Mouse (Mus musculus) spleen, adult 2 months (tissue): ENCODE measurements at regions not wholly inside any gene's neighbourhood (a gene's known extent, or its start where the extent isn't known, plus 50 kb on each side); places are given as distances from the start of the nearest gene placed in this dataset.
A peak's percentile ranks its signal among the peaks of the same experiment; 100 is the strongest.

ENCODE experiments used
- DNase-seq, 2 experiments: peaks; one replicate each; pipeline versions ENCODE4 v3.0.0 to v3.0.0-alpha.2; 2012 to 2021; ENCODE audit warnings: low spot score in 2 of 2, low read depth in 1 of 2
- H3K27ac ChIP-seq: fragments of 200-500 bp; 2 replicates; pipeline ENCODE4 v1.5.1; 2012; ENCODE audit warnings: low read length, inconsistent platforms; ENCODE audit not compliant: insufficient read depth
- H3K27me3 ChIP-seq: fragments of 200-500 bp; 2 replicates; pipeline ENCODE4 v1.6.1; 2012; ENCODE audit warnings: mild to moderate bottlenecking, moderate library complexity, low read length, inconsistent platforms; ENCODE audit not compliant: control insufficient read depth, insufficient read depth
- H3K36me3 ChIP-seq: fragments of 200-500 bp; 2 replicates; pipeline ENCODE4 v1.6.1; 2012; ENCODE audit warnings: mild to moderate bottlenecking, low read length, inconsistent platforms; ENCODE audit not compliant: control insufficient read depth, insufficient read depth
- H3K4me1 ChIP-seq: fragments of 200-500 bp; 2 replicates; pipeline ENCODE4 v1.6.1; 2011; ENCODE audit warnings: inconsistent platforms; ENCODE audit not compliant: control insufficient read depth, insufficient read depth, insufficient read length
- H3K4me3 ChIP-seq: fragments of 200-500 bp; 2 replicates; pipeline ENCODE4 v1.5.1; 2011; ENCODE audit warnings: mild to moderate bottlenecking, inconsistent platforms; ENCODE audit not compliant: insufficient read depth, insufficient read length; ENCODE audit errors: extremely low read depth
- CTCF ChIP-seq: fragments of 200-500 bp; IDR thresholded peaks from 2 replicates; pipeline ENCODE4 v1.5.1; 2011; ENCODE audit warnings: mild to moderate bottlenecking, inconsistent platforms; ENCODE audit not compliant: insufficient read depth, insufficient read length, insufficient replicate concordance; ENCODE audit errors: extremely low read depth
- POLR2A ChIP-seq: fragments of 200-500 bp; IDR thresholded peaks from 2 replicates; pipeline ENCODE4 v1.6.1; 2011; ENCODE audit warnings: low read depth, low read length, inconsistent platforms
- WGBS: fragments of 180-500 bp; shearing (Covaris S2); methylation state at CpG from one replicate; pipeline ENCODE4 v1.1.7; 2018; 5-methylcytosine and 5-hydroxymethylcytosine counted together

GRCm38 (mm10) chr3:149357903-149358569, 367.7 kb upstream of the Adgrl2 start:
- Histone ChIP-seq H3K4me1 (no peaks in the 10 kb centered on the region), H3K36me3 (no peaks in the 10 kb centered on the region), H3K4me3 (no peak overlapping the region), H3K27me3 (no peaks in the 10 kb centered on the region), H3K27ac (no peak overlapping the region)
- TF ChIP-seq CTCF (no peak), POLR2A (no peak)
- WGBS, result 85% methylated on average over 14 of the region's 14 CpGs
- DNase-seq, result no peak

- Histone ChIP-seq H3K36me3 (no peaks in the 10 kb centered on the region), H3K27ac (no peak overlapping the region), H3K4me1 (no peaks in the 10 kb centered on the region), H3K27me3 (no peaks in the 10 kb centered on the region), H3K4me3 (no peak overlapping the region)
- no peak for TF ChIP-seq CTCF
- DNase-seq, result no peak
- WGBS, result 77% methylated on average over 2 of the region's 2 CpGs
Observed at GRCm38 (mm10) chr3:149357121-149357520, 366.8 kb upstream of the Adgrl2 start.

- no peaks in the 10 kb centered on the region for H3K4me1 ChIP-seq
- no peak overlapping the region for H3K4me3 ChIP-seq
- TF ChIP-seq CTCF (no peak), POLR2A (no peak)
- H3K36me3 ChIP-seq, result no peaks in the 10 kb centered on the region
- no peak overlapping the region for H3K27ac ChIP-seq
- no peaks in the 10 kb centered on the region for H3K27me3 ChIP-seq
- DNase-seq, result no peak
- 94% methylated on average over 11 of the region's 11 CpGs for WGBS
Observed at GRCm38 (mm10) chr3:149355362-149355761, 365.0 kb upstream of the Adgrl2 start.

GRCm38 (mm10) chr3:149353958-149354357, 363.6 kb upstream of the Adgrl2 start:
- DNase-seq, result no peak
- Histone ChIP-seq H3K27me3 (no peaks in the 10 kb centered on the region), H3K4me3 (no peak overlapping the region), H3K36me3 (no peaks in the 10 kb centered on the region), H3K27ac (no peak overlapping the region), H3K4me1 (no peaks in the 10 kb centered on the region; the same call in 1 of the 2 replicates)
- WGBS, result 87% methylated on average over 5 of the region's 5 CpGs
- TF ChIP-seq CTCF (no peak), POLR2A (no peak)

DNA sequence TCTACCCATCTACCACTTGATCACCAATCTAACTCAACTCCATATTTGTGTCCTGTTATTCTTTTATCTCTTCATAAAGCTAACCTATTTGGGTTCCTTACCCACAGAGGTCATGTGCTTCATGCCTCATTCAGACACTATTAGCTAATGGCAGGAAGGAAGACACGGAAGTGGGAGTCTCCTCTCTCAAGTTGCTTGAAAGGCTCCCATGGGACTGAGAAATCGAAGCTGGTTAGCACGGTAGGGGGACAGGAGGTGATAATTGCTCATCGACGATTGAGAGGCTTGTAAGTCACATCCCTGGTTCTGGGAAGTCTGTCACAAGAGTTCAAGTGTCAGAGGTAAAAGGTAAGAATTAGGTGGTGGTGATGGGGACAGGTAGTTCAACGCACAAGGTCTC, 362.2 kb upstream of the Adgrl2 start:
- no peak overlapping the region for H3K4me3 ChIP-seq
- no peak for DNase-seq
- no peaks in the 10 kb centered on the region for H3K27me3 ChIP-seq
- 64% methylated on average over 6 of the region's 6 CpGs for WGBS
- no peak overlapping the region for H3K27ac ChIP-seq
- TF ChIP-seq CTCF (no peak), POLR2A (no peak)
- H3K36me3 ChIP-seq, result no peaks in the 10 kb centered on the region
- no peaks in the 10 kb centered on the region; the same call in 1 of the 2 replicates for H3K4me1 ChIP-seq

DNA sequence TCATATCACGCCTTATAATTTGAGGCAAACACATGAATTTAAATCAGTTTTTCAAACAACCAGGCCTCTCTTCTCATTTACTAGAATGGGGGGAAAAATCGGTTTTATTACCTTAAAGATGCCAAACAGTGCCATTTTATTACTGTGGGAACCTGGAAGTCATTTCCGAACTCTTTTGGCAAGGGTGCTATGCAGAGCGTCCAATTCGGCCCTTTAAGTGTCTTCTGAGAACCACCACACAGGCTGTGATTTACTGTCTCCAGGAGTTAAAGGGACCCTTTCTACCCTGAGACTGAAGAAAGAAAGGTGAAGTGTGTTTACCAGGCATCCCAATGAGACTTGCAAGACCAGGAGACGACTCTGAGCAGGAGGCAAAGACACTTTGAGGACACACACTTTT, 359.4 kb upstream of the Adgrl2 start:
- H3K36me3 ChIP-seq, result no peaks in the 10 kb centered on the region
- DNase-seq, result no peak
- TF ChIP-seq POLR2A (no peak), CTCF (no peak)
- H3K27ac ChIP-seq, result no peak overlapping the region
- no peak overlapping the region for H3K4me3 ChIP-seq
- 65% methylated on average over 6 of the region's 6 CpGs for WGBS
- H3K4me1 ChIP-seq, result no peaks in the 10 kb centered on the region; the same call in 1 of the 2 replicates
- H3K27me3 ChIP-seq, result no peaks in the 10 kb centered on the region

DNA sequence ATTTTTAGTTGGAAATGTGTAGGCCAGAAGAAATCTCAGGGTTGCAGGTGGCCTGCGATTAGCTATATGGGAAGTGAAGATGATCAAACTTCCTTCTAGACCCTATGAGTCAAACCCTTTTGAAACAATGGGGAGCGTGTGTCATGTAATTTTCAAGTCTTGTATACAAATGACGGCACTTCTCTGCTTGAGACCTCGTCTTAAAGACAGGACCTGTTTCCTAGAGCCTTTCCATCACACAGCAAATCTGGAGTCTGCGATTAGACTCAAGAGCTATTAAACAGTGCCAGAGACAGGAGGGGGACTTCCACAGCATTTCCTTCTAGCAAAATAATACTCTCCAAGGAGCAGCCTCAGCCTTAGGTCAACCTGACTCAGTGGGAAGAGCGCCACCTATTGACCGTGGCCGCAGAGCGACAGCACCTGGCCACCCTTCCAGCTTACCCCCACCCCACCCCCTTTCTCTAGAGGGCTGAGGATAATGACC, 358.9 kb upstream of the Adgrl2 start:
- Histone ChIP-seq H3K36me3 (no peaks in the 10 kb centered on the region), H3K4me3 (no peak overlapping the region), H3K27me3 (no peaks in the 10 kb centered on the region), H3K4me1 (no peaks in the 10 kb centered on the region; the same call in 1 of the 2 replicates), H3K27ac (no peak overlapping the region)
- WGBS, result 13% methylated on average over 9 of the region's 9 CpGs
- TF ChIP-seq POLR2A (no peak), CTCF (peak; percentile 82)
- DNase-seq, result peak; percentile 39 to 58
